Mouse (Mus musculus): ENCODE measurements around the gene Mroh2a. TPM values are rescaled to one million over a fixed set of nuclear protein-coding genes. Genes with fewer than 3 reads are reported as not detected.
A peak's percentile ranks its signal among the peaks of the same experiment; 100 is the strongest.

The Mroh2a gene
- polyA plus RNA-seq, 1 experiment: not detected

DNA sequence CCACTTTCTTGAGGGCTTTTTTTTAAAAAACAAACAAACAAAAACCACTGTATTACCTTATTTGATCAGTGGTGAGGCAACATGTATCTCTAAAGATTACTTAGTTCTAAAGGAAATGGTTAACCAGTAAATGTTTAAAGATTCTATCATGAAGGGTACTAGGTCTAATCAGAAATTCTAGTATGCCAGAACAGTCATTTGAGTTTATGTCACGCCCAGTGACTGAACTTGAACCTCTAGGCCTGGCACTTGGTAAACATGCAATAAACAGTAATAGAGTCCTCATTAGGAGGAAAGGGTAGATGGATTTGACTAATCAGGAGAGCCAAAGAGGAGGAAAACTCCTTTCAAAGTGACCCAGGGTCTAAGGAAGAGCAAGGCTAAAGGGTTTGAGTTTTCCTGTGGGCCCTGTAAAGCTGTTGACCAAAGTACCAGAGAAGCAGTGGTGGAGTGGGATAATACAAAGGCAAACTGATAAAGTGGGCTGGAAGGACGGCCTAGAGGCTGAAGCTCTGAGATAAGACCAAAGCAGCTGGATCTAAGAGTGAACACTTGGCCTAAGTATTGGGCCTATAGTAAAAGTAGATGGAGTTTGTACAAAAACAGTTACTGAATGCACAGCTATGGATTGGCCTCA is 19.8 kb upstream of the Mroh2a start:
- peak; percentile 88 for TF ChIP-seq TAL1 (IDR thresholded peaks at IDR 0.05; ENCODE audit: low read length)
- peak; percentile 97 for TF ChIP-seq GATA1 (IDR thresholded peaks at IDR 0.05; ENCODE audit: low read length)
- Histone ChIP-seq H3K4me1 (ENCODE audit: control insufficient read depth) (peaks cover 65% of the 10 kb centered on the region), H3K9me3 (ENCODE audit: control insufficient read depth, low read length) (peaks cover 21% of the 10 kb centered on the region), H3K36me3 (ENCODE audit: control insufficient read depth) (peaks cover 41% of the 10 kb centered on the region), H3K4me3 (replicated peaks) (peak overlapping the region; percentile 25), H3K27me3 (ENCODE audit: control insufficient read depth) (no peaks in the 10 kb centered on the region)

DNA sequence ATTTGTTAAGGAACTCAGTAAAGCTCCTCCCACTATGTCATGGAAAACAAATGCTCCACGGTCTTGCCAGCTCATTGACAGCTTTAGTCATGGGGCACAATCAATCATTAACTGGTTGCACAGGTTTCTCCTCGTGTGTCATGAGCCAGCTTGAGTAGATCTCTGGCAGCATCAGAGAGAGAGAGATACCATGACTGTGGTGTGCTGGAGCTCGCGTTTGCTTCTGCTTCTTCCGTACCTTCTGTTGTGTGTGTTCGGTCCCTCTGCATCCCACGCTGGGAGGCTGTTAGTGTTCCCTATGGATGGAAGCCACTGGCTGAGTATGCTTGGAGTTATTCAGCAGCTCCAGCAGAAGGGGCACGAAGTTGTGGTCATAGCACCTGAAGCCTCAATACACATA is 15.0 kb upstream of the Mroh2a start, which contains the start of gene Ugt1a1:
Gene Ugt1a1, plus strand, starts transcription at position 148 of the 400 bp plus-strand sequence.
- no peak within 1 kb of the TSS for H3K4me3 ChIP-seq (replicated peaks)
- H3K9me3 ChIP-seq (ENCODE audit: control insufficient read depth, low read length): peaks cover 13% of the 10 kb centered on the region
- H3K4me1 ChIP-seq (ENCODE audit: control insufficient read depth): peaks cover 34% of the 10 kb centered on the region
- peaks cover 7% of the 10 kb centered on the region for H3K36me3 ChIP-seq (ENCODE audit: control insufficient read depth)
- no peak for TF ChIP-seq GATA1 (IDR thresholded peaks at IDR 0.05; ENCODE audit: low read length)
- peak; percentile 31; the same call in 2 of the 3 replicates for TF ChIP-seq TAL1 (IDR thresholded peaks at IDR 0.05; ENCODE audit: low read length)
- H3K27me3 ChIP-seq (ENCODE audit: control insufficient read depth): no peaks in the 10 kb centered on the region

DNA sequence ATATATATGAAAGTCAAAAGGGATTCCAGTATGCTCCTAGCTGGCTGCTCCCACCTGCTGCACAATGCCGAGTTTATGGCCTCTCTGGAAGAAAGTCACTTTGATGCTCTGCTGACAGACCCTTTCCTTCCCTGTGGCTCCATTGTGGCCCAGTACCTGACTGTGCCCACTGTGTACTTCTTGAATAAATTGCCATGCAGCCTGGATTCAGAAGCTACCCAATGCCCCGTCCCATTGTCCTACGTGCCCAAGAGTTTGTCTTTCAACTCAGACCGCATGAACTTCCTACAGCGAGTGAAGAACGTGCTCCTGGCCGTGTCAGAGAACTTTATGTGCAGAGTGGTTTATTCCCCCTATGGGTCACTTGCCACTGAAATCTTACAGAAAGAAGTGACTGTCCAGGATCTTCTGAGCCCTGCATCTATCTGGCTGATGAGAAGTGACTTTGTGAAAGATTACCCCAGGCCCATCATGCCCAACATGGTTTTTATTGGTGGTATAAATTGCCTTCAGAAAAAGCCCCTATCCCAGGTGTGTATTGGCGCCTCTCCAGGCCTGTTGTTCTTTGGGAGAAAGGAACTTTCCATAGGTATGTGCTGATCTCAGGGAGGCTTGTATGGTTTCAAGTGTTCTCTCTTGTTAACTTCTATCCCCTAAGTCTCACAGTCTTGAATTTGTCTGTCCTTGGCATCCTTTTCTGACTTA is 14.3 kb upstream of the Mroh2a start:
- H3K9me3 ChIP-seq (ENCODE audit: control insufficient read depth, low read length): peaks cover 19% of the 10 kb centered on the region
- H3K36me3 ChIP-seq (ENCODE audit: control insufficient read depth): peaks cover 7% of the 10 kb centered on the region
- H3K4me3 ChIP-seq (replicated peaks): no peak overlapping the region
- H3K27me3 ChIP-seq (ENCODE audit: control insufficient read depth): no peaks in the 10 kb centered on the region
- TF ChIP-seq TAL1 (IDR thresholded peaks at IDR 0.05; ENCODE audit: low read length) (no peak), GATA1 (IDR thresholded peaks at IDR 0.05; ENCODE audit: low read length) (no peak)
- peaks cover 27% of the 10 kb centered on the region for H3K4me1 ChIP-seq (ENCODE audit: control insufficient read depth)

DNA sequence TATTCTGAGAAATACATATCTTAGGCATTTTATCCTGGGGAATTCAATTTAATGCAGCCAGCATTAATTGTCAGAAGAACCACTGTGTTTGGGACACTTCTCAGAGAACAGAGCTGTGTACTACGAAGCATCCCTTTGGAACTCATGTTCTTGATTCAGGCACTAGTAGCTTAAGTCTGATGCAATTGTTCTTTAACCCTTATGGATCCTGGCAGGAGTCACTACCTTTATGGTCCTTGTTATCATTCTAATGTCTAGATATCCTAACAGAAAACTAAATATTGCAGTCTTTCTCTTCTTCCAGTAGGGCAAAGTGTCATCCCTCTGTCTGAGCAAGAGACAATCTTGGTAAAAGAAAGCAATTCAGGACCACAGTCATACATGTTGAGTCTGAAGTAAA is 13.7 kb upstream of the Mroh2a start:
- TF ChIP-seq GATA1 (IDR thresholded peaks at IDR 0.05; ENCODE audit: low read length): no peak
- H3K4me3 ChIP-seq (replicated peaks): no peak overlapping the region
- no peaks in the 10 kb centered on the region for H3K27me3 ChIP-seq (ENCODE audit: control insufficient read depth)
- H3K4me1 ChIP-seq (ENCODE audit: control insufficient read depth): peaks cover 21% of the 10 kb centered on the region
- H3K36me3 ChIP-seq (ENCODE audit: control insufficient read depth): 0 out of 2 replicates have a peak, but pooled peaks cover 5% of the 10 kb centered on the region
- H3K9me3 ChIP-seq (ENCODE audit: control insufficient read depth, low read length): peaks cover 21% of the 10 kb centered on the region

DNA sequence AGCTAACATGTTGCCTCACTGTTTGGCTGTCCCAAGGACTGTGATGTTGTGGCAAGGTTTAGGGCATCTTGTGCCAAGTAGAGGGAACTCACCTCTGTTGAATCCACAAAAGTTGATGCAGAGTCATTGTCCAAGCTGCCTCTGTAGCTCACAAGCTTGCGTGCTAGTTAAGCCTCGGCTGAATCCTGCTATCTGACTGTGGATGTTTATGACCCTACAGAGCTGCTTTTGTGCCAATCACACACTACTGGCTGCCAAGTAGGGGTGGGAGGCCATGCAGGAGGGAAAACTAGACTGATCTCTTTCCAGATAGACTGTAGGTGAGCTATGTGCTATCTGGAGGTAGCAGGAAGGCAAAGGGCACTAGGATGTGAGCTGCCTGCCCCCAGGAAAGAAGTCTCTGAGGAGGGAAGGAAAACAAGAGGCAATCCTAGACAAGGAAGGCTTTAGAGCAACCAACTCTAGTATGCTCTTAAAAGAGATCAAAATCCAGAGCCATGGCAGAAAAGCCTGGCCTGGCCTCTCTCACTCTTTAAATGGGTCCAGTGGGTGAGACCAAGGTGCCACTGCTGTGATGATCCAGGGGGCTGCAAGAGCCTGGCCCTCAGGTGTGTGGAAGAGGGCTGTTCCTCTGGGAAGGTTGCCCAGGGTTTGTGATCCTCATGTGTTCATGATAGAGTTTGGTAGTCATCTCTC is 12.9 kb upstream of the Mroh2a start:
- Histone ChIP-seq H3K4me3 (replicated peaks) (no peak overlapping the region), H3K27me3 (ENCODE audit: control insufficient read depth) (no peaks in the 10 kb centered on the region), H3K4me1 (ENCODE audit: control insufficient read depth) (peaks cover 13% of the 10 kb centered on the region), H3K9me3 (ENCODE audit: control insufficient read depth, low read length) (peaks cover 21% of the 10 kb centered on the region), H3K36me3 (ENCODE audit: control insufficient read depth) (0 out of 2 replicates have a peak, but pooled peaks cover 2% of the 10 kb centered on the region)
- TF ChIP-seq GATA1 (IDR thresholded peaks at IDR 0.05; ENCODE audit: low read length) (no peak), TAL1 (IDR thresholded peaks at IDR 0.05; ENCODE audit: low read length) (no peak)

DNA sequence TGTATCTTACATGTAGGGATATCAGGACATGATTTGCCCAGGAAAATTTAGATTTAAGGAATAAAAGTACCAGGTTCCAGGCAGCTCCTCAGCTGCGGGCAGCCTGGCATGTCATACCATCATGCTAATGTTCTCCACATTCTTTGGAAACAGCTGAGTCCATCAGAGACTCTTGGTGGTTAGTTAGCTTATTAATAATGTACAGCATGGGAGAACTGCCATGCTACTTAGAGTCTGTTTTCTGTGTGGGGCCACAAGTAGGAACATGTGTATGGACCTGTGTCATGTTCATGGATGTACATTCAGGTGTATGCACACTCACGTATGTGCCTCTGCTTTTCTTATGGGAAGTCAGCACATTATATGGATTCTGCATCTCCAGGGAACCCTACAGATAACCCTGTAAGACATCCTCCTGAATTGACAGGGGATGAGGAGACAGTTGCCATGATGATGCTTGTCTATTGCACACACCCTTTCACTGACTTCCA is 12.3 kb upstream of the Mroh2a start:
- Histone ChIP-seq H3K4me1 (ENCODE audit: control insufficient read depth) (peaks cover 8% of the 10 kb centered on the region), H3K4me3 (replicated peaks) (no peak overlapping the region), H3K9me3 (ENCODE audit: control insufficient read depth, low read length) (peaks cover 21% of the 10 kb centered on the region), H3K36me3 (ENCODE audit: control insufficient read depth) (no peaks in the 10 kb centered on the region), H3K27me3 (ENCODE audit: control insufficient read depth) (no peaks in the 10 kb centered on the region)
- no peak for TF ChIP-seq TAL1 (IDR thresholded peaks at IDR 0.05; ENCODE audit: low read length)
- no peak for TF ChIP-seq GATA1 (IDR thresholded peaks at IDR 0.05; ENCODE audit: low read length)

DNA sequence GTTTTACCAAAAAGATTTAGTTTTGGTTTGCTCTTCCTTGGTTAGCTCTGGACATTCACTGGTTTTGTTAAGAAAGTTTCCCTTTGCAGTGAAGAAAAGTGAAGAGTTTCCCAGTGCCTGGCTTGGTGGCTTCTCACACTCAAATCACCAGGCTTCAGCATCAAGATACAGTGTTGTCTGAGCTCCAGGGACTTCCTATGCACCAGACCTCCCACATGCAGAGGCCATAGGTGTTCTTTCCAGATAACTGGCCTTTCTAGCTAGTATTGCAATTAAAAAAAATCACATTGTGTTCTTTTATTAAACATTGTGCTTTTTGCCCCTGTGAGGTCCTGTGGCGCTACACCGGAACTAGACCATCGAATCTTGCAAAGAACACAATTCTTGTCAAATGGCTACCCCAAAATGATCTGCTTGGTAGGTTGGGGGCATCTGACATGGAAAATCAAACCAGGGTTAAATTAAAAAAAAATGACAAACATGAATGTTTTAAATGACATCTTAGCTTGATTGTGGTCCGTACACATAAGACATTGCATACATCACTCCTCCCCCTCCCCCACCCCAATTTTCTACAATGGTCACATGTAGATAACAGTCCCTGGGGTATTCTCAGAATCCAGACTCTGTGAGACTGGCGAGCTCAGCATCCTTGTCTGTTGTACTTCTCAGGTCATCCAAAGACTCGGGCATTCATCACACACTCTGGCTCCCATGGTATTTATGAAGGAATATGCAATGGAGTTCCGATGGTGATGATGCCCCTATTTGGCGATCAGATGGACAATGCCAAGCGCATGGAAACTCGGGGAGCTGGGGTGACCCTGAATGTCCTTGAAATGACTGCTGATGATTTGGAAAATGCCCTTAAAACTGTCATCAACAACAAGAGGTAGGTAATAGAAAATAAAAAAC is 11.1 kb upstream of the Mroh2a start:
- H3K27me3 ChIP-seq (ENCODE audit: control insufficient read depth): no peaks in the 10 kb centered on the region
- no peak overlapping the region for H3K4me3 ChIP-seq (replicated peaks)
- TF ChIP-seq GATA1 (IDR thresholded peaks at IDR 0.05; ENCODE audit: low read length) (no peak), TAL1 (IDR thresholded peaks at IDR 0.05; ENCODE audit: low read length) (no peak)
- no peaks in the 10 kb centered on the region for H3K36me3 ChIP-seq (ENCODE audit: control insufficient read depth)
- H3K4me1 ChIP-seq (ENCODE audit: control insufficient read depth): peaks cover 3% of the 10 kb centered on the region; the same call in 1 of the 2 replicates
- peaks cover 21% of the 10 kb centered on the region for H3K9me3 ChIP-seq (ENCODE audit: control insufficient read depth, low read length)

- H3K4me1 ChIP-seq (ENCODE audit: control insufficient read depth): peaks cover 3% of the 10 kb centered on the region; the same call in 1 of the 2 replicates
- TF ChIP-seq GATA1 (IDR thresholded peaks at IDR 0.05; ENCODE audit: low read length): no peak
- no peak for TF ChIP-seq TAL1 (IDR thresholded peaks at IDR 0.05; ENCODE audit: low read length)
- H3K27me3 ChIP-seq (ENCODE audit: control insufficient read depth): no peaks in the 10 kb centered on the region
- no peak overlapping the region for H3K4me3 ChIP-seq (replicated peaks)
- H3K36me3 ChIP-seq (ENCODE audit: control insufficient read depth): no peaks in the 10 kb centered on the region
- H3K9me3 ChIP-seq (ENCODE audit: control insufficient read depth, low read length): peaks cover 21% of the 10 kb centered on the region
These were observed 10.2 kb upstream of the Mroh2a start for GRCm38 (mm10) chr1:88216551-88216950.

All from erythroblast, embryonic 14.5 days (primary cell).